Mouse (Mus musculus) midbrain, postnatal 0 days (tissue): Measurements from ENCODE around the gene Cdh20. TPM values are rescaled to one million over a fixed set of nuclear protein-coding genes. Genes with fewer than 3 reads are reported as not detected.
A peak's percentile ranks its signal among the peaks of the same experiment; 100 is the strongest.

Experiments
- ATAC-seq: fragments of 200-750 bp; cut with Nextera tagmentation; 2 replicates; pipeline ENCODE4 v1.8.0; 2017; ENCODE audit warnings: moderate number of reproducible peaks, mild to moderate bottlenecking, moderate TSS enrichment, moderate library complexity; ENCODE audit not compliant: low FRiP score
- DNase-seq: peaks from one replicate; pipeline ENCODE4 v3.0.0-alpha.2; 2015; ENCODE audit warnings: low spot score
- H3K27ac ChIP-seq: fragments of 300-500 bp; sonication (generic); 2 replicates; pipeline ENCODE4 v1.5.1; 2014; ENCODE audit warnings: low read depth, mild to moderate bottlenecking, low read length, mixed read lengths
- H3K27me3 ChIP-seq: fragments of 300-500 bp; sonication (generic); 2 replicates; pipeline ENCODE4 v1.6.1; 2014; ENCODE audit warnings: low read length, control low read depth, mixed read lengths; ENCODE audit not compliant: insufficient read depth
- H3K36me3 ChIP-seq: fragments of 300-500 bp; sonication (generic); 2 replicates; pipeline ENCODE4 v1.6.1; 2014; ENCODE audit warnings: low read length, control low read depth, mixed read lengths; ENCODE audit not compliant: insufficient read depth
- H3K4me1 ChIP-seq: fragments of 300-500 bp; sonication (generic); 2 replicates; pipeline ENCODE4 v1.6.1; 2014; ENCODE audit warnings: mild to moderate bottlenecking, control low read depth, antibody characterized with exemption, low read length, mixed read lengths; ENCODE audit not compliant: insufficient read depth
- H3K4me2 ChIP-seq: fragments of 300-500 bp; sonication (generic); 2 replicates; pipeline ENCODE4 v1.6.1; 2014; ENCODE audit warnings: low read depth, mild to moderate bottlenecking, low read length, mixed read lengths; ENCODE audit not compliant: poor library complexity, severe bottlenecking
- H3K4me3 ChIP-seq: fragments of 300-500 bp; sonication (generic); 2 replicates; pipeline ENCODE4 v1.5.1; 2014; ENCODE audit warnings: low read depth, mild to moderate bottlenecking, low read length, moderate library complexity
- H3K9ac ChIP-seq: fragments of 300-500 bp; sonication (generic); replicated peaks from 2 replicates; pipeline ENCODE4 v1.6.1; 2014; ENCODE audit warnings: mild to moderate bottlenecking, low read length, moderate library complexity, mixed read lengths; ENCODE audit not compliant: poor library complexity, severe bottlenecking
- H3K9me3 ChIP-seq: fragments of 300-500 bp; sonication (generic); 2 replicates; pipeline ENCODE4 v1.6.1; 2016; ENCODE audit warnings: low read length, control low read depth
- CTCF ChIP-seq: IDR thresholded peaks from 2 replicates; pipeline ENCODE4 v1.5.1; 2016; ENCODE audit warnings: antibody characterized with exemption, mild to moderate bottlenecking
- WGBS: fragments of 180-500 bp; shearing (Covaris S2); extraction: QIAGEN DNeasy Blood & Tissue Kit; methylation state at CpG from one replicate; pipeline ENCODE4 v1.1.7; 2014; 5-methylcytosine and 5-hydroxymethylcytosine counted together
- polyA plus RNA-seq: library from polyadenylated mRNA; unstranded; fragments of >200 nt; fragmentation: Nextera tagmentation; extraction: Ambion mirVana; gene quantifications from 2 replicates; pipeline ENCODE4 v1.2.1, GENCODE M21; 2015
- total RNA-seq: library from RNA; depleted of rRNA; stranded (reverse); fragments of >200 nt; gene quantifications from 2 replicates; pipeline ENCODE4 v1.2.3, GENCODE M21; 2014

Gene Cdh20
- total and polyA plus RNA-seq, 2 experiments from 2014 or later: 2.9 to 10.9 TPM

- WGBS: 92% methylated on average over 16 of the region's 16 CpGs
- Histone ChIP-seq H3K27ac (no peak overlapping the region), H3K4me3 (no peak overlapping the region), H3K9ac (no peak overlapping the region), H3K27me3 (no peaks in the 10 kb centered on the region), H3K4me1 (no peaks in the 10 kb centered on the region), H3K4me2 (no peak overlapping the region), H3K36me3 (no peaks in the 10 kb centered on the region), H3K9me3 (no peaks in the 10 kb centered on the region)
- no peak for ATAC-seq
- DNase-seq: no peak
- no peak for TF ChIP-seq CTCF
These were observed 219.2 kb downstream of the Cdh20 start for GRCm38 (mm10) chr1:104987526-104987925.

GRCm38 (mm10) chr1:104992441-104992840 lies 224.1 kb downstream of the Cdh20 start:
- Histone ChIP-seq H3K27me3 (no peaks in the 10 kb centered on the region), H3K27ac (no peak overlapping the region), H3K4me1 (no peaks in the 10 kb centered on the region), H3K4me2 (no peak overlapping the region), H3K36me3 (no peaks in the 10 kb centered on the region), H3K4me3 (no peak overlapping the region), H3K9ac (no peak overlapping the region), H3K9me3 (no peaks in the 10 kb centered on the region)
- TF ChIP-seq CTCF: no peak
- DNase-seq (no peak), ATAC-seq (no peak)

GRCm38 (mm10) chr1:104993905-104994611 lies 225.7 kb downstream of the Cdh20 start:
- H3K27ac ChIP-seq: no peak overlapping the region
- no peaks in the 10 kb centered on the region for H3K36me3 ChIP-seq
- H3K9ac ChIP-seq: peak overlapping the region; percentile 51; the same call in 1 of the 2 replicates
- 8% methylated on average over 51 of the region's 51 CpGs for WGBS
- DNase-seq (no peak), ATAC-seq (peak; percentile 84)
- no peaks in the 10 kb centered on the region for H3K9me3 ChIP-seq
- no peaks in the 10 kb centered on the region for H3K27me3 ChIP-seq
- no peak for TF ChIP-seq CTCF
- H3K4me3 ChIP-seq: peak overlapping the region; percentile 37
- H3K4me2 ChIP-seq: peak overlapping the region; percentile 67
- no peaks in the 10 kb centered on the region for H3K4me1 ChIP-seq

- no peak for TF ChIP-seq CTCF
- H3K36me3 ChIP-seq: no peaks in the 10 kb centered on the region
- H3K27me3 ChIP-seq: no peaks in the 10 kb centered on the region
- no peak overlapping the region for H3K27ac ChIP-seq
- no peak overlapping the region for H3K4me3 ChIP-seq
- H3K9me3 ChIP-seq: no peaks in the 10 kb centered on the region
- H3K4me2 ChIP-seq: peak overlapping the region; percentile 67; the same call in 1 of the 2 replicates
- no peaks in the 10 kb centered on the region for H3K4me1 ChIP-seq
- no peak overlapping the region for H3K9ac ChIP-seq
- ATAC-seq (no peak), DNase-seq (no peak)
- WGBS: 67% methylated on average over 3 of the region's 3 CpGs
These were observed 226.3 kb downstream of the Cdh20 start for GRCm38 (mm10) chr1:104994612-104994986.

- DNase-seq (no peak), ATAC-seq (no peak)
- Histone ChIP-seq H3K4me2 (no peak overlapping the region), H3K27ac (no peak overlapping the region), H3K36me3 (no peaks in the 10 kb centered on the region), H3K9me3 (no peaks in the 10 kb centered on the region), H3K4me3 (no peak overlapping the region), H3K9ac (no peak overlapping the region), H3K27me3 (no peaks in the 10 kb centered on the region), H3K4me1 (no peaks in the 10 kb centered on the region)
- WGBS: 66% methylated on average over 2 of the region's 2 CpGs
- no peak for TF ChIP-seq CTCF
These were observed 229.5 kb downstream of the Cdh20 start for GRCm38 (mm10) chr1:104997814-104998213.

- ATAC-seq: peak; percentile 66; the same call in 1 of the 2 replicates
- no peaks in the 10 kb centered on the region for H3K9me3 ChIP-seq
- no peaks in the 10 kb centered on the region for H3K4me1 ChIP-seq
- 0 out of 2 replicates have a peak, but pooled peaks have one; percentile 7 for TF ChIP-seq CTCF
- H3K27ac ChIP-seq: no peak overlapping the region
- no peak overlapping the region for H3K4me2 ChIP-seq
- no peaks in the 10 kb centered on the region for H3K27me3 ChIP-seq
- no peak overlapping the region for H3K4me3 ChIP-seq
- DNase-seq: peak; percentile 82
- 60% methylated on average over 1 of the region's 1 CpGs for WGBS
- no peaks in the 10 kb centered on the region for H3K36me3 ChIP-seq
- no peak overlapping the region for H3K9ac ChIP-seq
These were observed 233.8 kb downstream of the Cdh20 start for GRCm38 (mm10) chr1:105002179-105002578.
